Mouse (Mus musculus): ENCODE measurements at regions not wholly inside any gene's neighbourhood (a gene's known extent, or its start where the extent isn't known, plus 50 kb on each side); places are given as distances from the start of the nearest gene placed in this dataset.

DNA sequence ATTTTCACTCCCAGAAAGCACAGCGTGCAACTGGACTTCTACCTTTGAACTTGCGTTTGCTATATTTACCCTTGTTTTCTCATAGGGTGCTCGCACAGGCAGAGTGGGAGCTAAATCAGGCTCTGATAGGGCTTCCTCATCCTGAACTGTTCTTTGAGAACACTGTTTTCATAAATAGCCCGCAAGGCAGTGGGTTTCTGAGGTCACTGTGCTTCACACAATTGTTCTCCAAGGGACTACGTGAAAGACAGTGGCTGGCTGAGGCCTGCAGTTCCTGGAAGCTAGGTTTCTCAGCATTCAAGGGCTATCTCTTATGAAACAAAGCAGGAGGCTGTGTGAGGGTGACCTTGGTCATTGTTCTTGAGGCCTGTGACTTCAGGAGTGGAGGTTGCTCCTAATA lies 301.7 kb downstream of the Plk2 start:
- H3K9ac ChIP-seq (ENCODE audit: low read depth, low read length) = no peak overlapping the region
- DNase-seq (ENCODE audit: low spot score) (no peak), ATAC-seq (ENCODE audit: low read depth) (no peak)
- H3K9me3 ChIP-seq (ENCODE audit: control insufficient read depth, low read length) = no peaks in the 10 kb centered on the region
- no peak overlapping the region for H3K4me3 ChIP-seq (ENCODE audit: low read depth, low read length)
- 76% methylated on average over 5 of the region's 5 CpGs for WGBS
- peaks cover 5% of the 10 kb centered on the region for H3K4me1 ChIP-seq (ENCODE audit: control insufficient read depth, insufficient read depth, low read length)
- H3K4me2 ChIP-seq (ENCODE audit: low read depth, low read length) = no peak overlapping the region
- no peaks in the 10 kb centered on the region for H3K36me3 ChIP-seq (ENCODE audit: control insufficient read depth, insufficient read depth, low read length)
- H3K27ac ChIP-seq (replicated peaks; ENCODE audit: low read depth, low read length) = no peak overlapping the region
- H3K27me3 ChIP-seq (replicated peaks; ENCODE audit: control insufficient read depth, insufficient read depth, low read length) = no peaks in the 10 kb centered on the region

DNA sequence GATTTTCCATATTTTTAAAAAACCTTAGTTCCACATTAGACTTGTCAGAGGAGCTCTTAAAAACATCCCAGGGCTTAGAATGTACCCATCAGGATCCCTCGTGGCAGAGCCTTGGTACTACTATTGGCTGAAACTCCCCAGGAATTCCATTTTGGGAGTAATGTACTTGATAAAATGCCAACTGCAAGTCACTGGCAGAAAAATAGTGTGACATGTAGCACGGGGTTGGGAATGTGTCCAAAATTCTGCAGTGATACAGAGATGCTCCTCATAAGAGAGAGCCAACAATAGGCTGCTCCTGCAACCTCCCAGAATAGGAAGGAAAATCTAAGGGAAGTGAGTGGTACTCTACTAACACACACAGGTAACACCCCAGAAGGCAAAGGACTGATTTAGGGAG lies 309.4 kb downstream of the Plk2 start:
- no peak for DNase-seq (ENCODE audit: low spot score)
- Histone ChIP-seq H3K4me3 (ENCODE audit: low read depth, low read length) (no peak overlapping the region), H3K4me2 (ENCODE audit: low read depth, low read length) (no peak overlapping the region), H3K27me3 (replicated peaks; ENCODE audit: control insufficient read depth, insufficient read depth, low read length) (no peaks in the 10 kb centered on the region), H3K4me1 (ENCODE audit: control insufficient read depth, insufficient read depth, low read length) (peaks cover 5% of the 10 kb centered on the region; the same call in 1 of the 2 replicates), H3K9me3 (ENCODE audit: control insufficient read depth, low read length) (no peaks in the 10 kb centered on the region), H3K36me3 (ENCODE audit: control insufficient read depth, insufficient read depth, low read length) (no peaks in the 10 kb centered on the region), H3K27ac (replicated peaks; ENCODE audit: low read depth, low read length) (no peak overlapping the region), H3K9ac (ENCODE audit: low read depth, low read length) (no peak overlapping the region)
- 66% methylated on average over 2 of the region's 2 CpGs for WGBS
- ATAC-seq (ENCODE audit: low read depth) = no peak

DNA sequence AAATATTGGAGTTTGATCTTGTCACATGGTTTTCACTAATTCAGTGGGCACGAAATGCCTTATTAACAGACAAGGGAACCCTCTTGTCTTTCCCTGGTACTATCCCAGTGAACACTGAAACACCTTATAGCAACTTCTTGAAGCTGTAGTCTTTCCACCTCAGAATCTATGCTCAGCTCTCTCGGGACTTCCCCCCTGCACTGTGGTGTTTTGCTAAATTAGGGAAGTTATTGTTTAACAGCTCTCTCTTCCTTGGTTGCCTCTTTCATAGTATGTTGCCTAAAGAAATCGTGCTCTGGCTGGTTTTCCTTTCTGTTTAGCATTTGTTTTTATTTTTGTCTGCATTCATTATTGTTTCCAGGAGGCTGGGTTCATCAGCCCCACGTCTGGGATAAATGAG lies 316.0 kb downstream of the Plk2 start:
- Histone ChIP-seq H3K4me1 (ENCODE audit: control insufficient read depth, insufficient read depth, low read length) (no peaks in the 10 kb centered on the region), H3K4me3 (ENCODE audit: low read depth, low read length) (no peak overlapping the region), H3K4me2 (ENCODE audit: low read depth, low read length) (no peak overlapping the region), H3K9ac (ENCODE audit: low read depth, low read length) (no peak overlapping the region), H3K27me3 (replicated peaks; ENCODE audit: control insufficient read depth, insufficient read depth, low read length) (no peaks in the 10 kb centered on the region), H3K9me3 (ENCODE audit: control insufficient read depth, low read length) (no peaks in the 10 kb centered on the region), H3K27ac (replicated peaks; ENCODE audit: low read depth, low read length) (no peak overlapping the region), H3K36me3 (ENCODE audit: control insufficient read depth, insufficient read depth, low read length) (no peaks in the 10 kb centered on the region)
- no peak for ATAC-seq (ENCODE audit: low read depth)
- 46% methylated on average over 4 of the region's 4 CpGs for WGBS
- DNase-seq (ENCODE audit: low spot score) = no peak

DNA sequence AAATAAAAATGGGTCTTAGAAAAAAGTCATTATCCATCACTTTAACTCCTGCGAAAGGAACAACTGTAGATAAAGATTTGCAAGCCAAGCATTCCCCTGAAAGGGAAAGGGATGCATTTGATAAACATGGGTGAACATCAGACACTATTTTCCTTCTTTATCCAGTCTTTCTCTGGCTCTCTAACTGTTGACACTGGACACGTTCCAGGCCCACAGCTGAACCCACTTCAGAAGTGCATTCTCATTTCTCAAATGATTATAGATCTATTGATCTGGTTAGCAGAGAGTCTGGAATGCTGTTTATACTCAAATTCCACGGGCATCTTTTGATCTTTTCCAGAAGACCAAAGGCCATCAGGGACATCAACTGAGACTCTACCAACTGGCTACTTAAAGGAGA lies 317.7 kb downstream of the Plk2 start:
- H3K4me2 ChIP-seq (ENCODE audit: low read depth, low read length) = no peak overlapping the region
- no peak for DNase-seq (ENCODE audit: low spot score)
- WGBS = 21% methylated on average over 3 of the region's 3 CpGs
- H3K27me3 ChIP-seq (replicated peaks; ENCODE audit: control insufficient read depth, insufficient read depth, low read length) = no peaks in the 10 kb centered on the region
- no peak overlapping the region for H3K4me3 ChIP-seq (ENCODE audit: low read depth, low read length)
- ATAC-seq (ENCODE audit: low read depth) = no peak
- no peaks in the 10 kb centered on the region for H3K36me3 ChIP-seq (ENCODE audit: control insufficient read depth, insufficient read depth, low read length)
- no peaks in the 10 kb centered on the region for H3K4me1 ChIP-seq (ENCODE audit: control insufficient read depth, insufficient read depth, low read length)
- no peaks in the 10 kb centered on the region for H3K9me3 ChIP-seq (ENCODE audit: control insufficient read depth, low read length)
- no peak overlapping the region for H3K9ac ChIP-seq (ENCODE audit: low read depth, low read length)
- H3K27ac ChIP-seq (replicated peaks; ENCODE audit: low read depth, low read length) = no peak overlapping the region

DNA sequence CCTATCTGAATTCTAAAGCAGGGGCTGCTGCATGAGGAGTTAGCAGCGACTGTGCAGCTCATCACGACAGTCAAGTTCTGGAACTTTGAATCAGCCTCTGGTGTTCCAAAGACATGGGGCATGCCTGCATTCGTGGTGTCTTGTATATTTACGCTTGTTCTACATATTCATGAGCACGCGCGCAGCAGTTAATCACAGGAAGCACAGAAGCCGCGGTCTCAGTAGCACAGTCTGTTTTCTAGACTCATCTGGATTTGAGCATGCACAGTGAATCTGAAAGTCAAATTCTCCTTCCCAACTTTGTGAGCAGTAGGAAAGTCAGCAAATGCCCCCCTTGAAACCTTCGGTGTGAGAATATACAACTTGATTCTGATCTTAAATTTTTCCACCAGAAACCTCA lies 327.3 kb downstream of the Plk2 start:
- H3K4me3 ChIP-seq (ENCODE audit: low read depth, low read length) = no peak overlapping the region
- peak; percentile 51 for DNase-seq (ENCODE audit: low spot score)
- peaks cover 26% of the 10 kb centered on the region; the same call in 1 of the 2 replicates for H3K4me1 ChIP-seq (ENCODE audit: control insufficient read depth, insufficient read depth, low read length)
- ATAC-seq (ENCODE audit: low read depth) = no peak
- no peaks in the 10 kb centered on the region; the same call in 1 of the 2 replicates for H3K27me3 ChIP-seq (replicated peaks; ENCODE audit: control insufficient read depth, insufficient read depth, low read length)
- H3K36me3 ChIP-seq (ENCODE audit: control insufficient read depth, insufficient read depth, low read length) = no peaks in the 10 kb centered on the region
- WGBS = 57% methylated on average over 10 of the region's 10 CpGs
- peak overlapping the region; percentile 26 for H3K4me2 ChIP-seq (ENCODE audit: low read depth, low read length)
- H3K9me3 ChIP-seq (ENCODE audit: control insufficient read depth, low read length) = no peaks in the 10 kb centered on the region
- H3K9ac ChIP-seq (ENCODE audit: low read depth, low read length) = no peak overlapping the region
- H3K27ac ChIP-seq (replicated peaks; ENCODE audit: low read depth, low read length) = peak overlapping the region; percentile 33

DNA sequence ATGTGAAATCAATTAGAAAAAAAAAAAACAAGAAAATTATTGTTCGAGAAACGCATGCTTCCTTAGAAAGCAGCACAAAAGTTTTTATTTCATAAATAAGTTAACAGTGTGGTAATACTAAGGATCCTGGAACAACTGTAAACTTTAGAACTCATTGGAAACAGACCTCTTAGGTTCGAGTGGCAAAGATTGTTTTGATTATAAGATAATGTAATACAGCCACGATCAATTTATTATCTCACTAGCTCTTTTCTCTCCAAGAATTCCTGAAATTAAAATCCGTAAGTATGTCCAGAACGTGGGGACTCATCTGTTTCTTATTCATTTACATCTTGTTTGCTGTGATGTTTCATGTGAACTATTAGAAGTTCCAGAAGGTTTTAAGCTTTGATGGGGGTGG lies 327.9 kb downstream of the Plk2 start:
- no peak overlapping the region for H3K9ac ChIP-seq (ENCODE audit: low read depth, low read length)
- ATAC-seq (ENCODE audit: low read depth) (no peak), DNase-seq (ENCODE audit: low spot score) (peak; percentile 72)
- peaks cover 26% of the 10 kb centered on the region; the same call in 1 of the 2 replicates for H3K4me1 ChIP-seq (ENCODE audit: control insufficient read depth, insufficient read depth, low read length)
- H3K36me3 ChIP-seq (ENCODE audit: control insufficient read depth, insufficient read depth, low read length) = no peaks in the 10 kb centered on the region
- WGBS = 35% methylated on average over 6 of the region's 6 CpGs
- H3K4me2 ChIP-seq (ENCODE audit: low read depth, low read length) = peak overlapping the region; percentile 26
- H3K9me3 ChIP-seq (ENCODE audit: control insufficient read depth, low read length) = no peaks in the 10 kb centered on the region
- 0 out of 2 replicates have a peak overlapping the region, but pooled peaks have one; percentile 39 for H3K27ac ChIP-seq (replicated peaks; ENCODE audit: low read depth, low read length)
- H3K4me3 ChIP-seq (ENCODE audit: low read depth, low read length) = no peak overlapping the region
- no peaks in the 10 kb centered on the region; the same call in 1 of the 2 replicates for H3K27me3 ChIP-seq (replicated peaks; ENCODE audit: control insufficient read depth, insufficient read depth, low read length)

DNA sequence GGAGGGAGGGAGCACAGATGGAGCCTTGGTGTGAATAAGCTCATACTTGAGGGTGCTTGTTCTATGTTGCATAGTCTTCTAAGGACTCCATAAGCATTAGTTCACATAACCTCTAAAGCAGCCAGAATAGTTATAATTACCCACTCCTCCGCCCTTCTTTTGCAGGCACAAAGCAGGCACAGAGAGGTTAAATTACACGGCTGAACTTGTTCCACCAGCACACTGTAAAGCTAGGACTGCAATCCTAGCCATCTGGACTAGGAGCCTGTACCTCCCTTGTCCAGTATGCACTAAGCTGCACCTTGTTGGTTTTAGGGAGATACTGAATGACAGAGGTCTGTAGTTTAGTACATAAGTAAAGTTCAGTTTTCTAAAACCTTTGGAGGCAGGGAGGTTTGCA lies 330.0 kb downstream of the Plk2 start:
- H3K9me3 ChIP-seq (ENCODE audit: control insufficient read depth, low read length) = no peaks in the 10 kb centered on the region
- H3K9ac ChIP-seq (ENCODE audit: low read depth, low read length) = no peak overlapping the region
- H3K27ac ChIP-seq (replicated peaks; ENCODE audit: low read depth, low read length) = no peak overlapping the region
- H3K27me3 ChIP-seq (replicated peaks; ENCODE audit: control insufficient read depth, insufficient read depth, low read length) = no peaks in the 10 kb centered on the region; the same call in 1 of the 2 replicates
- peak; percentile 75; the same call in 1 of the 2 replicates for ATAC-seq (ENCODE audit: low read depth)
- 45% methylated on average over 2 of the region's 2 CpGs for WGBS
- H3K4me1 ChIP-seq (ENCODE audit: control insufficient read depth, insufficient read depth, low read length) = peaks cover 30% of the 10 kb centered on the region
- no peak overlapping the region for H3K4me2 ChIP-seq (ENCODE audit: low read depth, low read length)
- no peak overlapping the region for H3K4me3 ChIP-seq (ENCODE audit: low read depth, low read length)
- DNase-seq (ENCODE audit: low spot score) = no peak
- no peaks in the 10 kb centered on the region for H3K36me3 ChIP-seq (ENCODE audit: control insufficient read depth, insufficient read depth, low read length)

DNA sequence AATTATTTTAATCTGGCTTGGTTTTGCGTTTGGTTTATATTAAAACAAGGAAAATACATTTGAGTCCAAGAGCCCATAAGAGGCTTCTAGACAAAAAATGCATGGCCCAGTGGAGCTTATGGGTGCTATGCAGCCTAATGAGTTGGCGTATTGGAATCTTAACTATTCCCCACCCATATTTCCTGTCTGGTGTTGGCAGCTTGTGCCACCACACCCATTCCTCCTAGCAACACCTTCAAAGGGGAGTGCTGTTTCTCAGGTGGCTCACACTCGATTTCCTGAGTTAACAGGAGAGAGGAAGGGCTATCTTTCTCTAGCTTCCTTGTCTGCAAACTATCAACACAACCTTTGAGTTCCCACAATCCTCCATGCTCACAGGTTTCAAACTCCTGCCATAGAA lies 331.0 kb downstream of the Plk2 start:
- no peaks in the 10 kb centered on the region; the same call in 1 of the 2 replicates for H3K27me3 ChIP-seq (replicated peaks; ENCODE audit: control insufficient read depth, insufficient read depth, low read length)
- ATAC-seq (ENCODE audit: low read depth) (no peak), DNase-seq (ENCODE audit: low spot score) (peak; percentile 38)
- H3K4me1 ChIP-seq (ENCODE audit: control insufficient read depth, insufficient read depth, low read length) = peaks cover 30% of the 10 kb centered on the region
- no peaks in the 10 kb centered on the region for H3K9me3 ChIP-seq (ENCODE audit: control insufficient read depth, low read length)
- no peaks in the 10 kb centered on the region for H3K36me3 ChIP-seq (ENCODE audit: control insufficient read depth, insufficient read depth, low read length)
- no peak overlapping the region for H3K27ac ChIP-seq (replicated peaks; ENCODE audit: low read depth, low read length)
- H3K4me3 ChIP-seq (ENCODE audit: low read depth, low read length) = no peak overlapping the region
- WGBS = 71% methylated on average over 3 of the region's 3 CpGs
- no peak overlapping the region for H3K4me2 ChIP-seq (ENCODE audit: low read depth, low read length)
- no peak overlapping the region for H3K9ac ChIP-seq (ENCODE audit: low read depth, low read length)

DNA sequence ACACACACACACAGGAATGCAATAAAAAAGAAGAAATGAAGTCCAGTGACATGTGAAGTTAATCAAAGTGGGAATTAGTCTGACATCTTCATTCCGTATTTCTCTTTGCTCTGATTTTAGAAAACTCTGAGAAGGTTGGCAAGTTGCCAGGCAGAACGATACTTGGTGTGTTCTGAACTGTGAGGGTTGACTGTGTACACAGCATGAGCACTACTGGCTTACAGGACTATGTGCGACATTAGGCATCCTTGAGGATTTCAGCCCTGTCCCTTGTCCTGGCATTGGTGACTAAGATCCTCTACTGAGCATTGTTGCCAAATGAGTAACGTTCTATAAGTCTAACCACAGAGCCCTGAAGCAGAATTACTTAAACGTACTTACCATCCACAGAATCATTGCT lies 340.7 kb downstream of the Plk2 start:
- Histone ChIP-seq H3K4me3 (ENCODE audit: low read depth, low read length) (no peak overlapping the region), H3K27me3 (replicated peaks; ENCODE audit: control insufficient read depth, insufficient read depth, low read length) (no peaks in the 10 kb centered on the region), H3K36me3 (ENCODE audit: control insufficient read depth, insufficient read depth, low read length) (no peaks in the 10 kb centered on the region), H3K4me1 (ENCODE audit: control insufficient read depth, insufficient read depth, low read length) (0 out of 2 replicates have a peak, but pooled peaks cover 4% of the 10 kb centered on the region), H3K9ac (ENCODE audit: low read depth, low read length) (no peak overlapping the region), H3K27ac (replicated peaks; ENCODE audit: low read depth, low read length) (no peak overlapping the region), H3K4me2 (ENCODE audit: low read depth, low read length) (no peak overlapping the region), H3K9me3 (ENCODE audit: control insufficient read depth, low read length) (no peaks in the 10 kb centered on the region)
- ATAC-seq (ENCODE audit: low read depth) = no peak
- peak; percentile 45 for DNase-seq (ENCODE audit: low spot score)
- WGBS = 29% methylated on average over 5 of the region's 5 CpGs
